Mouse (Mus musculus): Measurements from ENCODE around the gene Snx22.

- TF ChIP-seq CHD2 (IDR thresholded peaks at IDR 0.05; ENCODE audit: low read depth, low read length), result no peak
- no peak for TF ChIP-seq ZNF384 (IDR thresholded peaks at IDR 0.05; ENCODE audit: low read depth, low read length)
- no peak for TF ChIP-seq HCFC1 (IDR thresholded peaks at IDR 0.05; ENCODE audit: borderline replicate concordance, insufficient read depth, low read length)
- TF ChIP-seq MAFK (IDR thresholded peaks at IDR 0.05; ENCODE audit: insufficient read depth, low read depth, low read length), result no peak
Measured at GRCm38 (mm10) chr9:66067542-66067941, 2.0 kb downstream of the Snx22 start.

All from ES-E14 (cell line).